Mouse (Mus musculus) cerebellum, adult 2 months (tissue): Measurements from ENCODE around the gene Tmem108.

Experiments used
- CTCF ChIP-seq: fragments of 200-500 bp; IDR thresholded peaks from 2 replicates; pipeline ENCODE4 v1.5.1; 2011; ENCODE audit warnings: low read depth, mild to moderate bottlenecking, control low read depth, low read length, moderate library complexity, borderline replicate concordance; ENCODE audit not compliant: insufficient read depth
- POLR2A ChIP-seq: fragments of 200-500 bp; IDR thresholded peaks from 2 replicates; pipeline ENCODE4 v1.6.1; 2011; ENCODE audit warnings: low read length, control low read depth, borderline replicate concordance; ENCODE audit not compliant: insufficient read depth

DNA sequence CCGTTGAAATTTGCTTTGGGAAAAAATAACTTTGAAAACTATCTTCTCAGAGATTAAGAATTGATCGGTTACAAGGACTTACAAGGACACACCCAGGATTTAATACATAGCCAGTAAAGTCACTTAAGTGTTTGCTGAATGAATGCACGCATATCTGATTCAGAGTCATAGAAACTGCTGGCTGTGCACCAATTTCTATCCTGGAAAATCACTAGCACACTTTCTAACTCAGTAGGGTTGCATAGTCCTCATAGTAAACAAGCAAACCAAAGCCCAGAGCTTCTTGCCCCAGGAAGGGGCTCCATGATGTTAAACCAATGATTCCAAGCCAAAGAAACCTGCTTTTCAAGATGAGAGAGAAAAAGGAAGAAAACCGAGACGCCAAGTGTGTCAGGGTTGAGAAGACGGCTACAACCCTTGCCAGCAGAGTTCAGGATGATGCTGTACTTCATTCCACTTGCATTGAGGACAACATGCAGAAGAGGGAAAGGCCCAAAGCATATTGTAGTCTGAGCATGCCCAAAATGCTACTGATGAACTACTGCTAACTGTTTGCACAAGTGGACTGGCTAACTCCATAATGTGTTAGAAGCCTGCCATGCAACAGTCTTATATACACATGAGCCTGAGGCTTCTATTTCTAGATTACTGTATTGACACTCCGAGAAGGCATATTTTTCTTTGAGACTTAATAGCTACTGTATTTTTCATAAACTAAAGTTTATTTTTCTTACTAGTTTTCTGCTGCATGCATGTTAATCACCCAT lies 167.0 kb downstream of the Tmem108 start:
- TF ChIP-seq POLR2A: no peak
- no peak for TF ChIP-seq CTCF
